Mouse (Mus musculus) urinary bladder, postnatal 4 days (tissue): Measurements from ENCODE around the gene Fam19a5.

ENCODE experiments used
- DNase-seq, 2 experiments: peaks; one replicate each; pipeline ENCODE4 v3.0.0; 2021 to 2022; ENCODE audit warnings: low spot score in 2 of 2

Fam19a5 gene

GRCm38 (mm10) chr15:87543599-87544338 is at the start of gene Fam19a5:
Fam19a5 (plus strand) TSS chr15:87544299.
- no peak for DNase-seq

GRCm38 (mm10) chr15:87501737-87502136 is 42.4 kb upstream of the Fam19a5 start:
- DNase-seq = no peak

- DNase-seq = no peak
These were observed 36.8 kb upstream of the Fam19a5 start for GRCm38 (mm10) chr15:87507349-87507748.

- DNase-seq = no peak
These were observed 33.2 kb upstream of the Fam19a5 start for GRCm38 (mm10) chr15:87510886-87511285.

GRCm38 (mm10) chr15:87518161-87518560 is 25.9 kb upstream of the Fam19a5 start:
- DNase-seq = no peak

- no peak for DNase-seq
These were observed 14.8 kb upstream of the Fam19a5 start for GRCm38 (mm10) chr15:87529271-87529670.

- no peak for DNase-seq
These were observed 2.4 kb upstream of the Fam19a5 start for GRCm38 (mm10) chr15:87541656-87542055.

GRCm38 (mm10) chr15:87544401-87545129 is 466 bp downstream of the Fam19a5 start:
- DNase-seq = peak; percentile 30 to 67

GRCm38 (mm10) chr15:87545130-87545642 is 1.1 kb downstream of the Fam19a5 start:
- no peak for DNase-seq

GRCm38 (mm10) chr15:87545731-87546360 is 1.7 kb downstream of the Fam19a5 start:
- no peak for DNase-seq

- DNase-seq = no peak
These were observed 2.9 kb downstream of the Fam19a5 start for GRCm38 (mm10) chr15:87547022-87547421.

GRCm38 (mm10) chr15:87549724-87550123 is 5.6 kb downstream of the Fam19a5 start:
- DNase-seq = no peak

- DNase-seq = no peak
These were observed 6.7 kb downstream of the Fam19a5 start for GRCm38 (mm10) chr15:87550756-87551155.

GRCm38 (mm10) chr15:87551556-87551955 is 7.5 kb downstream of the Fam19a5 start:
- no peak for DNase-seq

- no peak for DNase-seq
These were observed 11.7 kb downstream of the Fam19a5 start for GRCm38 (mm10) chr15:87555811-87556210.

GRCm38 (mm10) chr15:87564331-87564730 is 20.2 kb downstream of the Fam19a5 start:
- DNase-seq = no peak

GRCm38 (mm10) chr15:87566040-87566929 is 22.2 kb downstream of the Fam19a5 start:
- DNase-seq = no peak

GRCm38 (mm10) chr15:87570182-87570581 is 26.1 kb downstream of the Fam19a5 start:
- no peak for DNase-seq

GRCm38 (mm10) chr15:87579861-87580260 is 35.8 kb downstream of the Fam19a5 start:
- DNase-seq = no peak

GRCm38 (mm10) chr15:87583921-87584621 is 40.0 kb downstream of the Fam19a5 start:
- DNase-seq = no peak

- no peak for DNase-seq
These were observed 46.9 kb downstream of the Fam19a5 start for GRCm38 (mm10) chr15:87590975-87591374.
